Mouse (Mus musculus) liver, embryonic 11.5 days (tissue): ENCODE data around the gene Kif1b. TPM values are rescaled to one million over a fixed set of nuclear protein-coding genes. Genes with fewer than 3 reads are reported as not detected.

Experiments
- ATAC-seq: fragments of 200-750 bp; cut with Nextera tagmentation; replicated peaks from 2 replicates; pipeline ENCODE4 v1.8.0; 2017; ENCODE audit warnings: moderate number of reproducible peaks, mild to moderate bottlenecking, moderate TSS enrichment, moderate library complexity; ENCODE audit not compliant: low FRiP score
- DNase-seq: peaks from one replicate; pipeline ENCODE4 v3.0.0-alpha.2; 2017; ENCODE audit warnings: low spot score
- H3K27ac ChIP-seq: fragments of 300-500 bp; sonication (generic); 2 replicates; pipeline ENCODE4 v1.5.1; 2014; ENCODE audit warnings: mild to moderate bottlenecking, low read depth, low read length, control low read depth
- H3K27me3 ChIP-seq: fragments of 300-500 bp; sonication (generic); replicated peaks from 2 replicates; pipeline ENCODE4 v1.6.1; 2014; ENCODE audit warnings: low read length, mixed read lengths; ENCODE audit not compliant: control insufficient read depth, insufficient read depth
- H3K36me3 ChIP-seq: fragments of 300-500 bp; sonication (generic); 2 replicates; pipeline ENCODE4 v1.6.1; 2014; ENCODE audit warnings: mild to moderate bottlenecking, low read length, moderate library complexity, mixed read lengths; ENCODE audit not compliant: control insufficient read depth, insufficient read depth
- H3K4me1 ChIP-seq: fragments of 300-500 bp; sonication (generic); replicated peaks from 2 replicates; pipeline ENCODE4 v1.6.1; 2014; ENCODE audit warnings: low read length, mixed read lengths; ENCODE audit not compliant: control insufficient read depth, insufficient read depth
- H3K4me2 ChIP-seq: fragments of 300-500 bp; sonication (generic); 2 replicates; pipeline ENCODE4 v1.6.1; 2014; ENCODE audit warnings: mild to moderate bottlenecking, control low read depth, moderate library complexity
- H3K4me3 ChIP-seq: fragments of 300-500 bp; sonication (generic); 2 replicates; pipeline ENCODE4 v1.5.1; 2014; ENCODE audit warnings: low read depth, low read length, control low read depth
- H3K9ac ChIP-seq: fragments of 300-500 bp; sonication (generic); 2 replicates; pipeline ENCODE4 v1.6.1; 2014; ENCODE audit warnings: low read depth, low read length, control low read depth
- H3K9me3 ChIP-seq: fragments of 300-500 bp; sonication (generic); 2 replicates; pipeline ENCODE4 v1.6.1; 2016; ENCODE audit warnings: low read length, inconsistent platforms, mixed read lengths; ENCODE audit not compliant: control insufficient read depth
- WGBS: fragments of 180-500 bp; shearing (Covaris S2); extraction: QIAGEN DNeasy Blood & Tissue Kit; methylation state at CpG from one replicate; pipeline ENCODE4 v1.1.7; 2014; 5-methylcytosine and 5-hydroxymethylcytosine counted together
- polyA plus RNA-seq: library from polyadenylated mRNA; unstranded; fragments of >200 nt; fragmentation: Nextera tagmentation; extraction: Ambion mirVana; gene quantifications from 2 replicates; pipeline ENCODE4 v1.2.1, GENCODE M21; 2014

Gene Kif1b
- polyA plus RNA-seq, 1 experiment from 2014 or later = 14.8 TPM

GRCm38 (mm10) chr4:149306712-149307595 lies 539 bp downstream of the Kif1b start:
- under 1% methylated on average over 82 of the region's 83 CpGs for WGBS
- Histone ChIP-seq H3K9me3 (no peaks in the 10 kb centered on the region), H3K9ac (peak overlapping the region; percentile 83), H3K4me2 (peak overlapping the region; percentile 94), H3K36me3 (no peaks in the 10 kb centered on the region), H3K27ac (peak overlapping the region; percentile 78), H3K4me1 (peaks cover 6% of the 10 kb centered on the region), H3K27me3 (no peaks in the 10 kb centered on the region), H3K4me3 (peak overlapping the region; percentile 90)
- peak; percentile 66 for DNase-seq
- peak; percentile 71 for ATAC-seq

- Histone ChIP-seq H3K4me2 (peak overlapping the region; percentile 94), H3K36me3 (no peaks in the 10 kb centered on the region), H3K27me3 (no peaks in the 10 kb centered on the region), H3K4me1 (peaks cover 6% of the 10 kb centered on the region), H3K9me3 (no peaks in the 10 kb centered on the region), H3K4me3 (peak overlapping the region; percentile 90), H3K9ac (peak overlapping the region; percentile 83), H3K27ac (0 out of 2 replicates have a peak overlapping the region, but pooled peaks have one; percentile 28)
- no peak for ATAC-seq
- WGBS = 45% methylated on average over 14 of the region's 14 CpGs
- no peak for DNase-seq
These were observed 1.5 kb downstream of the Kif1b start for GRCm38 (mm10) chr4:149305761-149306711.

- no peak overlapping the region for H3K27ac ChIP-seq
- no peak overlapping the region for H3K4me2 ChIP-seq
- no peaks in the 10 kb centered on the region for H3K36me3 ChIP-seq
- no peak for ATAC-seq
- no peak for DNase-seq
- H3K27me3 ChIP-seq = no peaks in the 10 kb centered on the region
- H3K4me3 ChIP-seq = no peak overlapping the region
- 71% methylated on average over 1 of the region's 1 CpGs for WGBS
- no peak overlapping the region for H3K9ac ChIP-seq
- H3K9me3 ChIP-seq = no peaks in the 10 kb centered on the region
- peaks cover 6% of the 10 kb centered on the region for H3K4me1 ChIP-seq
These were observed 3.0 kb downstream of the Kif1b start for GRCm38 (mm10) chr4:149304466-149304865.

- 63% methylated on average over 5 of the region's 5 CpGs for WGBS
- Histone ChIP-seq H3K36me3 (no peaks in the 10 kb centered on the region), H3K27ac (no peak overlapping the region), H3K27me3 (no peaks in the 10 kb centered on the region), H3K4me1 (peaks cover 6% of the 10 kb centered on the region), H3K4me2 (no peak overlapping the region), H3K4me3 (no peak overlapping the region), H3K9ac (no peak overlapping the region), H3K9me3 (no peaks in the 10 kb centered on the region)
- ATAC-seq (no peak), DNase-seq (no peak)
These were observed 4.0 kb downstream of the Kif1b start for GRCm38 (mm10) chr4:149303502-149303901.

- H3K4me1 ChIP-seq = peaks cover 6% of the 10 kb centered on the region
- no peak overlapping the region for H3K4me3 ChIP-seq
- no peak overlapping the region for H3K9ac ChIP-seq
- 81% methylated on average over 5 of the region's 5 CpGs for WGBS
- ATAC-seq (no peak), DNase-seq (no peak)
- H3K27ac ChIP-seq = no peak overlapping the region
- no peaks in the 10 kb centered on the region for H3K36me3 ChIP-seq
- no peaks in the 10 kb centered on the region for H3K27me3 ChIP-seq
- no peaks in the 10 kb centered on the region for H3K9me3 ChIP-seq
- no peak overlapping the region for H3K4me2 ChIP-seq
These were observed 4.7 kb downstream of the Kif1b start for GRCm38 (mm10) chr4:149302751-149303150.

- no peak overlapping the region for H3K4me2 ChIP-seq
- no peak for DNase-seq
- no peak overlapping the region for H3K27ac ChIP-seq
- H3K27me3 ChIP-seq = no peaks in the 10 kb centered on the region
- 65% methylated on average over 3 of the region's 3 CpGs for WGBS
- H3K36me3 ChIP-seq = no peaks in the 10 kb centered on the region
- ATAC-seq = no peak
- H3K9ac ChIP-seq = no peak overlapping the region
- H3K4me3 ChIP-seq = no peak overlapping the region
- peaks cover 6% of the 10 kb centered on the region for H3K4me1 ChIP-seq
- H3K9me3 ChIP-seq = no peaks in the 10 kb centered on the region
These were observed 5.4 kb downstream of the Kif1b start for GRCm38 (mm10) chr4:149302136-149302535.

- no peak overlapping the region for H3K9ac ChIP-seq
- H3K27ac ChIP-seq = no peak overlapping the region
- H3K36me3 ChIP-seq = no peaks in the 10 kb centered on the region
- no peaks in the 10 kb centered on the region for H3K9me3 ChIP-seq
- no peaks in the 10 kb centered on the region for H3K27me3 ChIP-seq
- 0 out of 2 replicates have a peak, but pooled peaks cover 7% of the 10 kb centered on the region for H3K4me1 ChIP-seq
- DNase-seq (no peak), ATAC-seq (no peak)
- WGBS = 86% methylated on average over 2 of the region's 2 CpGs
- H3K4me2 ChIP-seq = no peak overlapping the region
- no peak overlapping the region for H3K4me3 ChIP-seq
These were observed 11.0 kb downstream of the Kif1b start for GRCm38 (mm10) chr4:149296501-149296900.

- WGBS = 62% methylated on average over 5 of the region's 5 CpGs
- Histone ChIP-seq H3K9ac (no peak overlapping the region), H3K4me3 (no peak overlapping the region), H3K9me3 (no peaks in the 10 kb centered on the region), H3K4me2 (no peak overlapping the region), H3K36me3 (no peaks in the 10 kb centered on the region), H3K27ac (no peak overlapping the region), H3K4me1 (0 out of 2 replicates have a peak, but pooled peaks cover 7% of the 10 kb centered on the region), H3K27me3 (no peaks in the 10 kb centered on the region)
- DNase-seq = no peak
- no peak for ATAC-seq
These were observed 14.5 kb downstream of the Kif1b start for GRCm38 (mm10) chr4:149292984-149293383.
